Mouse (Mus musculus): ENCODE results near the gene Iqcc. TPM values are rescaled to one million over a fixed set of nuclear protein-coding genes. Genes with fewer than 3 reads are reported as not detected.

Gene Iqcc
- polyA plus RNA-seq, 1 experiment from 2014 or later, result 29.4 TPM

- DNase-seq (ENCODE audit: low spot score), result no peak
- H3K36me3 ChIP-seq (ENCODE audit: control insufficient read depth, insufficient read depth, low read length), result no peaks in the 10 kb centered on the region
- H3K27me3 ChIP-seq (replicated peaks; ENCODE audit: control insufficient read depth, insufficient read depth, low read length), result no peaks in the 10 kb centered on the region
- H3K27ac ChIP-seq (ENCODE audit: low read depth, low read length), result no peak within 1 kb of the TSS
- no peak within 1 kb of the TSS for H3K4me3 ChIP-seq (ENCODE audit: low read depth, low read length)
- no peak within 1 kb of the TSS for H3K9ac ChIP-seq (ENCODE audit: low read length)
- WGBS, result 86% methylated on average over 5 of the region's 5 CpGs
- H3K9me3 ChIP-seq (replicated peaks; ENCODE audit: control insufficient read depth, low read length), result no peaks in the 10 kb centered on the region
- H3K4me2 ChIP-seq (ENCODE audit: low read length), result peak within 1 kb of the TSS; percentile 20; the same call in 1 of the 2 replicates
- ATAC-seq, result no peak
- H3K4me1 ChIP-seq (ENCODE audit: control insufficient read depth, insufficient read depth, low read length), result no peaks in the 10 kb centered on the region
Measured at GRCm38 (mm10) chr4:129578466-129578865, 40.4 kb downstream of the Iqcc start, which contains the start of gene Fam167b. Fam167b (minus strand) TSS chr4:129578549.

GRCm38 (mm10) chr4:129577688-129578087 lies 41.2 kb downstream of the Iqcc start:
- H3K27ac ChIP-seq (ENCODE audit: low read depth, low read length), result no peak overlapping the region
- no peak overlapping the region for H3K9ac ChIP-seq (ENCODE audit: low read length)
- ATAC-seq (no peak), DNase-seq (ENCODE audit: low spot score) (no peak)
- no peaks in the 10 kb centered on the region for H3K27me3 ChIP-seq (replicated peaks; ENCODE audit: control insufficient read depth, insufficient read depth, low read length)
- no peak overlapping the region for H3K4me2 ChIP-seq (ENCODE audit: low read length)
- H3K36me3 ChIP-seq (ENCODE audit: control insufficient read depth, insufficient read depth, low read length), result no peaks in the 10 kb centered on the region
- H3K4me3 ChIP-seq (ENCODE audit: low read depth, low read length), result no peak overlapping the region
- H3K9me3 ChIP-seq (replicated peaks; ENCODE audit: control insufficient read depth, low read length), result no peaks in the 10 kb centered on the region
- WGBS, result 86% methylated on average over 7 of the region's 7 CpGs
- no peaks in the 10 kb centered on the region for H3K4me1 ChIP-seq (ENCODE audit: control insufficient read depth, insufficient read depth, low read length)

- H3K36me3 ChIP-seq (ENCODE audit: control insufficient read depth, insufficient read depth, low read length), result no peaks in the 10 kb centered on the region
- H3K27me3 ChIP-seq (replicated peaks; ENCODE audit: control insufficient read depth, insufficient read depth, low read length), result no peaks in the 10 kb centered on the region
- 30% methylated on average over 21 of the region's 21 CpGs for WGBS
- no peaks in the 10 kb centered on the region for H3K9me3 ChIP-seq (replicated peaks; ENCODE audit: control insufficient read depth, low read length)
- DNase-seq (ENCODE audit: low spot score) (peak; percentile 68), ATAC-seq (0 out of 2 replicates have a peak, but pooled peaks have one; percentile 55)
- H3K9ac ChIP-seq (ENCODE audit: low read length), result peak overlapping the region; percentile 26
- H3K27ac ChIP-seq (ENCODE audit: low read depth, low read length), result no peak overlapping the region
- H3K4me2 ChIP-seq (ENCODE audit: low read length), result peak overlapping the region; percentile 20; the same call in 1 of the 2 replicates
- H3K4me1 ChIP-seq (ENCODE audit: control insufficient read depth, insufficient read depth, low read length), result no peaks in the 10 kb centered on the region
- no peak overlapping the region for H3K4me3 ChIP-seq (ENCODE audit: low read depth, low read length)
Measured at GRCm38 (mm10) chr4:129576863-129577491, 41.9 kb downstream of the Iqcc start.

GRCm38 (mm10) chr4:129575171-129575844 lies 43.6 kb downstream of the Iqcc start:
- no peak overlapping the region for H3K27ac ChIP-seq (ENCODE audit: low read depth, low read length)
- H3K4me2 ChIP-seq (ENCODE audit: low read length), result no peak overlapping the region
- H3K9ac ChIP-seq (ENCODE audit: low read length), result no peak overlapping the region
- H3K27me3 ChIP-seq (replicated peaks; ENCODE audit: control insufficient read depth, insufficient read depth, low read length), result no peaks in the 10 kb centered on the region
- WGBS, result 72% methylated on average over 7 of the region's 8 CpGs
- H3K4me1 ChIP-seq (ENCODE audit: control insufficient read depth, insufficient read depth, low read length), result no peaks in the 10 kb centered on the region
- DNase-seq (ENCODE audit: low spot score), result no peak
- H3K4me3 ChIP-seq (ENCODE audit: low read depth, low read length), result no peak overlapping the region
- H3K9me3 ChIP-seq (replicated peaks; ENCODE audit: control insufficient read depth, low read length), result no peaks in the 10 kb centered on the region
- no peaks in the 10 kb centered on the region for H3K36me3 ChIP-seq (ENCODE audit: control insufficient read depth, insufficient read depth, low read length)
- ATAC-seq, result no peak

- Histone ChIP-seq H3K9me3 (replicated peaks; ENCODE audit: control insufficient read depth, low read length) (no peaks in the 10 kb centered on the region), H3K36me3 (ENCODE audit: control insufficient read depth, insufficient read depth, low read length) (no peaks in the 10 kb centered on the region), H3K27me3 (replicated peaks; ENCODE audit: control insufficient read depth, insufficient read depth, low read length) (no peaks in the 10 kb centered on the region), H3K4me3 (ENCODE audit: low read depth, low read length) (no peak within 1 kb of the TSS), H3K4me2 (ENCODE audit: low read length) (no peak within 1 kb of the TSS), H3K27ac (ENCODE audit: low read depth, low read length) (no peak within 1 kb of the TSS), H3K4me1 (ENCODE audit: control insufficient read depth, insufficient read depth, low read length) (no peaks in the 10 kb centered on the region), H3K9ac (ENCODE audit: low read length) (no peak within 1 kb of the TSS)
- 89% methylated on average over 8 of the region's 8 CpGs for WGBS
- DNase-seq (ENCODE audit: low spot score) (no peak), ATAC-seq (no peak)
Measured at GRCm38 (mm10) chr4:129573430-129573829, 45.5 kb downstream of the Iqcc start, which contains the start of gene Lck. Lck (minus strand) TSS chr4:129573641.

GRCm38 (mm10) chr4:129573093-129573370 lies 45.9 kb downstream of the Iqcc start:
- no peaks in the 10 kb centered on the region for H3K27me3 ChIP-seq (replicated peaks; ENCODE audit: control insufficient read depth, insufficient read depth, low read length)
- H3K9ac ChIP-seq (ENCODE audit: low read length), result no peak overlapping the region
- no peak overlapping the region for H3K27ac ChIP-seq (ENCODE audit: low read depth, low read length)
- H3K4me3 ChIP-seq (ENCODE audit: low read depth, low read length), result no peak overlapping the region
- DNase-seq (ENCODE audit: low spot score) (no peak), ATAC-seq (no peak)
- 96% methylated on average over 4 of the region's 4 CpGs for WGBS
- no peaks in the 10 kb centered on the region for H3K36me3 ChIP-seq (ENCODE audit: control insufficient read depth, insufficient read depth, low read length)
- H3K9me3 ChIP-seq (replicated peaks; ENCODE audit: control insufficient read depth, low read length), result no peaks in the 10 kb centered on the region
- H3K4me2 ChIP-seq (ENCODE audit: low read length), result no peak overlapping the region
- H3K4me1 ChIP-seq (ENCODE audit: control insufficient read depth, insufficient read depth, low read length), result no peaks in the 10 kb centered on the region

- Histone ChIP-seq H3K9ac (ENCODE audit: low read length) (no peak overlapping the region), H3K36me3 (ENCODE audit: control insufficient read depth, insufficient read depth, low read length) (no peaks in the 10 kb centered on the region), H3K4me2 (ENCODE audit: low read length) (no peak overlapping the region), H3K27me3 (replicated peaks; ENCODE audit: control insufficient read depth, insufficient read depth, low read length) (no peaks in the 10 kb centered on the region), H3K9me3 (replicated peaks; ENCODE audit: control insufficient read depth, low read length) (no peaks in the 10 kb centered on the region), H3K27ac (ENCODE audit: low read depth, low read length) (no peak overlapping the region), H3K4me1 (ENCODE audit: control insufficient read depth, insufficient read depth, low read length) (no peaks in the 10 kb centered on the region), H3K4me3 (ENCODE audit: low read depth, low read length) (no peak overlapping the region)
- DNase-seq (ENCODE audit: low spot score) (no peak), ATAC-seq (no peak)
- 89% methylated on average over 13 of the region's 13 CpGs for WGBS
Measured at GRCm38 (mm10) chr4:129572236-129573092, 46.4 kb downstream of the Iqcc start.

- H3K4me3 ChIP-seq (ENCODE audit: low read depth, low read length), result no peak overlapping the region
- H3K27ac ChIP-seq (ENCODE audit: low read depth, low read length), result no peak overlapping the region
- H3K4me2 ChIP-seq (ENCODE audit: low read length), result no peak overlapping the region
- H3K36me3 ChIP-seq (ENCODE audit: control insufficient read depth, insufficient read depth, low read length), result no peaks in the 10 kb centered on the region
- ATAC-seq (no peak), DNase-seq (ENCODE audit: low spot score) (no peak)
- no peaks in the 10 kb centered on the region for H3K4me1 ChIP-seq (ENCODE audit: control insufficient read depth, insufficient read depth, low read length)
- WGBS, result 73% methylated on average over 8 of the region's 8 CpGs
- H3K9me3 ChIP-seq (replicated peaks; ENCODE audit: control insufficient read depth, low read length), result no peaks in the 10 kb centered on the region
- H3K27me3 ChIP-seq (replicated peaks; ENCODE audit: control insufficient read depth, insufficient read depth, low read length), result no peaks in the 10 kb centered on the region
- H3K9ac ChIP-seq (ENCODE audit: low read length), result no peak overlapping the region
Measured at GRCm38 (mm10) chr4:129571551-129572084, 47.3 kb downstream of the Iqcc start.

Data from forebrain, embryonic 14.5 days (tissue).